Mouse (Mus musculus): ENCODE data around the gene Rtn4r. TPM values are rescaled to one million over a fixed set of nuclear protein-coding genes. Genes with fewer than 3 reads are reported as not detected.
A peak's percentile ranks its signal among the peaks of the same experiment; 100 is the strongest.

Rtn4r gene
- polyA plus RNA-seq, 1 experiment from 2014 or later: 28.7 TPM

DNA sequence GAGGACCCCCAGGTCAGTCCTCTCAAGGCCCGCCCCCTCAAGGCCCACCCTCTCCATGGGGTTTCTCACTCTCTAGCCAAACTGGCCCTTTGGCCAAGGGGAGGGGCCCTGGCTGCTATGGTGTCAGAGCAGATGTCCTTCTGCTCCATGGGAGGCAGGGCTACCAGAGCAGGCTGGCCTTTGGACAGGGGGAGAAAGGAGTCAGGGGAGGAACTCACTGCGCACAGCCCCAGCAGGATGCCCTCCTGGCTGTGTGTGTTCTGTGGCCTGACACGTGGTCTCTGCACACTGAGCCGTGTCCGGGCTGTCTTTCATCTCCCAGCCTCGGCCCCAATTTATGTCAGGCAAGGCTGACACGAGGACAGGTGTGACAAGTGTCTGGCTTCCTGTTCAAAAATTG, 8.6 kb downstream of the Rtn4r start:
- Histone ChIP-seq H3K36me3 (no peaks in the 10 kb centered on the region), H3K27ac (replicated peaks) (no peak overlapping the region), H3K9ac (replicated peaks) (no peak overlapping the region), H3K4me2 (no peak overlapping the region), H3K9me3 (replicated peaks) (no peaks in the 10 kb centered on the region), H3K27me3 (replicated peaks) (no peaks in the 10 kb centered on the region), H3K4me1 (peaks cover 21% of the 10 kb centered on the region), H3K4me3 (replicated peaks) (no peak overlapping the region)
- ATAC-seq (ENCODE audit: low FRiP score): no peak
- WGBS: 64% methylated on average over 7 of the region's 7 CpGs

DNA sequence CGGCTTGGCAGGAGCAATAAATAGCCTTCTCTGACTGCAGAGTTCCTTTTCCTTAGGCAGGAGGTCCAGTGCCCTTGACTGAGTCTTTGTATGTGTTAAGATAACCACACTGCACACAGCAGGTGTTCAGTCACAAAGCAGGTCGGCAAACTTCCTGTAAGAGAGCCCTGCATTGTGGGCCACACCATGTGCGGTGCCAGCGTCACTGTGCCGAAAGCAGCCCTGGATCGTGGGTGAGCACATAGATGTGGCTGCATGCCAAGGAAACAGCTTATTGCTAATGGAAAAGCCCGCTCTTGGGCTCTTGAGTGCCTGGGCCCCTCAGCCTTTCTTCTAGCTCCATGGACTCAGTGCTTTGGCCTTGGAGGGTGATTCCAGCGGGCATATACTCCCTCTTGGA, 16.8 kb downstream of the Rtn4r start:
- no peak overlapping the region for H3K4me2 ChIP-seq
- ATAC-seq (ENCODE audit: low FRiP score): no peak
- H3K27ac ChIP-seq (replicated peaks): peak overlapping the region; percentile 1; the same call in 1 of the 2 replicates
- no peak overlapping the region for H3K4me3 ChIP-seq (replicated peaks)
- WGBS: 33% methylated on average over 8 of the region's 8 CpGs
- no peaks in the 10 kb centered on the region for H3K9me3 ChIP-seq (replicated peaks)
- no peaks in the 10 kb centered on the region for H3K36me3 ChIP-seq
- H3K9ac ChIP-seq (replicated peaks): no peak overlapping the region
- H3K4me1 ChIP-seq: peaks cover 46% of the 10 kb centered on the region
- H3K27me3 ChIP-seq (replicated peaks): no peaks in the 10 kb centered on the region

- WGBS: 59% methylated on average over 5 of the region's 6 CpGs
- no peak overlapping the region for H3K4me3 ChIP-seq (replicated peaks)
- no peak overlapping the region for H3K9ac ChIP-seq (replicated peaks)
- H3K36me3 ChIP-seq: no peaks in the 10 kb centered on the region
- H3K4me1 ChIP-seq: peaks cover 56% of the 10 kb centered on the region
- no peak overlapping the region for H3K4me2 ChIP-seq
- no peak for ATAC-seq (ENCODE audit: low FRiP score)
- H3K27me3 ChIP-seq (replicated peaks): no peaks in the 10 kb centered on the region
- H3K9me3 ChIP-seq (replicated peaks): no peaks in the 10 kb centered on the region
- no peak overlapping the region for H3K27ac ChIP-seq (replicated peaks)
These were observed 18.0 kb downstream of the Rtn4r start for GRCm38 (mm10) chr16:18145341-18145867.

GRCm38 (mm10) chr16:18148208-18148876, 20.9 kb downstream of the Rtn4r start:
- no peaks in the 10 kb centered on the region for H3K9me3 ChIP-seq (replicated peaks)
- no peak overlapping the region for H3K4me2 ChIP-seq
- H3K27me3 ChIP-seq (replicated peaks): no peaks in the 10 kb centered on the region
- H3K36me3 ChIP-seq: peaks cover 13% of the 10 kb centered on the region
- WGBS: 13% methylated on average over 6 of the region's 6 CpGs
- peak overlapping the region; percentile 48; the same call in 1 of the 2 replicates for H3K27ac ChIP-seq (replicated peaks)
- peak; percentile 63 for ATAC-seq (ENCODE audit: low FRiP score)
- H3K9ac ChIP-seq (replicated peaks): no peak overlapping the region
- H3K4me3 ChIP-seq (replicated peaks): no peak overlapping the region
- H3K4me1 ChIP-seq: peaks cover 65% of the 10 kb centered on the region

GRCm38 (mm10) chr16:18149205-18149604, 21.8 kb downstream of the Rtn4r start:
- Histone ChIP-seq H3K9ac (replicated peaks) (no peak overlapping the region), H3K4me2 (no peak overlapping the region), H3K36me3 (peaks cover 13% of the 10 kb centered on the region), H3K27ac (replicated peaks) (no peak overlapping the region), H3K4me3 (replicated peaks) (no peak overlapping the region), H3K27me3 (replicated peaks) (no peaks in the 10 kb centered on the region), H3K4me1 (peaks cover 66% of the 10 kb centered on the region), H3K9me3 (replicated peaks) (no peaks in the 10 kb centered on the region)
- 58% methylated on average over 6 of the region's 6 CpGs for WGBS
- no peak for ATAC-seq (ENCODE audit: low FRiP score)

GRCm38 (mm10) chr16:18152189-18152588, 24.7 kb downstream of the Rtn4r start:
- Histone ChIP-seq H3K9ac (replicated peaks) (no peak overlapping the region), H3K9me3 (replicated peaks) (no peaks in the 10 kb centered on the region), H3K4me1 (peaks cover 73% of the 10 kb centered on the region), H3K27ac (replicated peaks) (no peak overlapping the region), H3K4me3 (replicated peaks) (no peak overlapping the region), H3K4me2 (no peak overlapping the region), H3K36me3 (peaks cover 13% of the 10 kb centered on the region), H3K27me3 (replicated peaks) (no peaks in the 10 kb centered on the region)
- ATAC-seq (ENCODE audit: low FRiP score): no peak
- 93% methylated on average over 12 of the region's 12 CpGs for WGBS

DNA sequence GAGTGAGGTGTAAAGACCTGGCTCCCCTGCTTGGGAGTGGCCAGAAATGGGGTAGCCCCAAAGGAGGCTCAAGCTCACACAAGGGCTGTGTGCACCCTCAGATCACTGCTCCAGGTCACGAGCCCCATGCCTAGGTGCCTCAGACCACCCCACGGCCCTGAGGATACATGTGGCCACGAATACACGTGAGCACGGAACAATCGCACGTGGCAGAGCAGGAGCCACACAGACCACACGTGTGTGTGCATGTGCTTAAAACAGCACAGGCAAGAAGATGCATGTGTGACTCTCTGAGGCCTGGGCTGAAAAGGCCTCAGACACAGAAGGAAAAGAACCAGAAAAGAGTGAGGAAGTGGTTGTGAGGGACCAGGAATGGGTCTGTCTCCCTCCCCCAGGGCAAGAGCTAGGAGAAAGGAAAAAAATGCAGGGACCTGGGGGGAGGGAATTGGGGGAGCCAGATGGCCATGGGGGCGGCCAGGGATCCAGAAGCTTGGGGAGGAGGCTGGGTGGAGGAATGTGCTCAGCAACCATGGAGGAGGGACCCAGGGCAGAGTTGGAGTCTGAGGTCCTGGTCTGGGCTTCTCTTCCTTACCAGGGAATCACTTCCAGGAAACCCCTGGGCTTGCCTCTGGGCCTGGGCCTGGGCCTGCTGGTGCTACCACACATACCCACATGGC, 25.5 kb downstream of the Rtn4r start:
- H3K4me3 ChIP-seq (replicated peaks): no peak overlapping the region
- H3K27ac ChIP-seq (replicated peaks): no peak overlapping the region
- peaks cover 13% of the 10 kb centered on the region for H3K36me3 ChIP-seq
- 88% methylated on average over 9 of the region's 9 CpGs for WGBS
- no peak for ATAC-seq (ENCODE audit: low FRiP score)
- H3K4me2 ChIP-seq: no peak overlapping the region
- no peak overlapping the region for H3K9ac ChIP-seq (replicated peaks)
- H3K27me3 ChIP-seq (replicated peaks): no peaks in the 10 kb centered on the region
- peaks cover 72% of the 10 kb centered on the region for H3K4me1 ChIP-seq
- no peaks in the 10 kb centered on the region for H3K9me3 ChIP-seq (replicated peaks)

- peak; percentile 43; the same call in 1 of the 2 replicates for ATAC-seq (ENCODE audit: low FRiP score)
- H3K4me1 ChIP-seq: peaks cover 55% of the 10 kb centered on the region
- H3K9ac ChIP-seq (replicated peaks): no peak overlapping the region
- H3K27ac ChIP-seq (replicated peaks): peak overlapping the region; percentile 75
- WGBS: 26% methylated on average over 14 of the region's 14 CpGs
- no peak overlapping the region for H3K4me3 ChIP-seq (replicated peaks)
- no peaks in the 10 kb centered on the region for H3K27me3 ChIP-seq (replicated peaks)
- H3K4me2 ChIP-seq: no peak overlapping the region
- peaks cover 13% of the 10 kb centered on the region for H3K36me3 ChIP-seq
- H3K9me3 ChIP-seq (replicated peaks): no peaks in the 10 kb centered on the region
These were observed 27.2 kb downstream of the Rtn4r start for GRCm38 (mm10) chr16:18154521-18155171.

GRCm38 (mm10) chr16:18156579-18157350, 29.3 kb downstream of the Rtn4r start:
- Histone ChIP-seq H3K27me3 (replicated peaks) (no peaks in the 10 kb centered on the region), H3K9ac (replicated peaks) (no peak overlapping the region), H3K27ac (replicated peaks) (peak overlapping the region; percentile 75), H3K4me1 (peaks cover 61% of the 10 kb centered on the region), H3K36me3 (peaks cover 2% of the 10 kb centered on the region; the same call in 1 of the 2 replicates), H3K4me3 (replicated peaks) (no peak overlapping the region), H3K4me2 (no peak overlapping the region), H3K9me3 (replicated peaks) (no peaks in the 10 kb centered on the region)
- WGBS: 24% methylated on average over 12 of the region's 12 CpGs
- ATAC-seq (ENCODE audit: low FRiP score): peak; percentile 65

DNA sequence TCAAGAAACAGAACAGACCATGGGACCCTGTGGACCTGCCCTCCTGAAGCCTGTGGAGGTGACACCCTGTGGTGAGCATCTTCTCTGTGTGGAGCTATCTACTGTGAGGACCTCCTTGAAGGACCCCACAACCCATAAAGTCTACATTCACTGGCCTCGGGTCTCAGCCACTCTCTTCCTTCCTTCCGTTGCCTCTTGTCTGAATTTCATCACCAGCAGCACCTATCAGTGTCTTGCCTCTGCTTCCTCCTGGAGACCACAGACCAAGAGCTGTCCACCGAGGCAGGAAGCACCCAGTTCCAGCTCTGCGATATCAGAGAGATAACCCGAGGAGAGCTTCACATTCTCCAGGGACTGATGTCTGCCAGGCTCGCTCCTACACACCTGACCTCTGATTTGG, 31.8 kb downstream of the Rtn4r start:
- ATAC-seq (ENCODE audit: low FRiP score): no peak

GRCm38 (mm10) chr16:18159778-18160177, 32.3 kb downstream of the Rtn4r start:
- Histone ChIP-seq H3K27me3 (replicated peaks) (no peaks in the 10 kb centered on the region), H3K9ac (replicated peaks) (no peak overlapping the region), H3K4me1 (peaks cover 62% of the 10 kb centered on the region), H3K27ac (replicated peaks) (no peak overlapping the region), H3K9me3 (replicated peaks) (no peaks in the 10 kb centered on the region), H3K4me2 (no peak overlapping the region), H3K4me3 (replicated peaks) (no peak overlapping the region), H3K36me3 (no peaks in the 10 kb centered on the region)
- ATAC-seq (ENCODE audit: low FRiP score): no peak
- WGBS: 47% methylated on average over 1 of the region's 1 CpGs

More for the DNA sequence above, 31.8 kb downstream of the Rtn4r start:
- H3K36me3 ChIP-seq: no peaks in the 10 kb centered on the region
- H3K27me3 ChIP-seq (replicated peaks): no peaks in the 10 kb centered on the region
- H3K9ac ChIP-seq (replicated peaks): no peak overlapping the region
- WGBS: 87% methylated on average over 6 of the region's 6 CpGs
- H3K4me1 ChIP-seq: peaks cover 62% of the 10 kb centered on the region
- H3K4me3 ChIP-seq (replicated peaks): no peak overlapping the region
- H3K9me3 ChIP-seq (replicated peaks): no peaks in the 10 kb centered on the region
- no peak overlapping the region for H3K27ac ChIP-seq (replicated peaks)
- no peak overlapping the region for H3K4me2 ChIP-seq
